ENCODE assay signal across 7 mouse cellular contexts in the genomic region with DNA sequence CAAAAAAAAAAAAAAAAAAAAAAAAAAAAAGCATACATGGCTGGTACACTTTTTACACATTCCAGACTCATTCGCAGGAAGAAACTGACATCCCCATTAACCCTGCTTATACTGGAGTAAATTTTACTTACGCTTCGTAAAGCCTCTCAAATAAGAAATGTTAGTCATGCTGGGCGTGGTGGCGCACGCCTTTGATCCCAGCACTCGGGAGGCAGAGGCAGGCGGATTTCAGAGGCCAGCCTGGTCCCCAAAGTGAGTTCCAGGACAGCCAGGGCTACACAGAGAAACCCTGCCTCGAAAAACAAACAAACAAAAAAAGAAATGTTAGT. TPM values are rescaled to one million over a fixed set of nuclear protein-coding genes. Genes with fewer than 3 reads are reported as not detected.
DNase-seq lines count a peak whose midpoint lies in the region; ATAC-seq and TF ChIP-seq lines count a peak whose summit lies in the region.
"Not testable (repeated sequence)": the region's sequence is repeated elsewhere in the genome, so short reads cannot be mapped to it uniquely, and the experiment has no call there.

No protein-coding gene starts in this region.

- TF ChIP-seq EP300 in lung, postnatal 0 days (IDR thresholded peaks at IDR 0.05): not testable (repeated sequence)

- not testable (repeated sequence) for H3K27ac ChIP-seq in brown adipose tissue, adult 24 weeks (replicated peaks; ENCODE audit: low read depth, low read length); neural tube, embryonic 12.5 days
- peak overlapping the region; percentile 54; the same call in 1 of the 2 replicates for H3K27ac ChIP-seq in forebrain, embryonic 11.5 days (ENCODE audit: low read depth, low read length)
- peak overlapping the region; percentile 80 for H3K27ac ChIP-seq in heart, embryonic 15.5 days
- peak overlapping the region; percentile 72 for H3K27ac ChIP-seq in intestine, embryonic 16.5 days (ENCODE audit: low read length)
- H3K27ac ChIP-seq in limb, embryonic 15.5 days: peak overlapping the region; percentile 92
- peak overlapping the region; percentile 84; the same call in 1 of the 2 replicates for H3K27ac ChIP-seq in lung, postnatal 0 days (ENCODE audit: low read length)

- not testable (repeated sequence) for DNase-seq in forebrain, embryonic 11.5 days (ENCODE audit: low spot score); lung, postnatal 0 days (ENCODE audit: low spot score)

- H3K4me1 ChIP-seq in brown adipose tissue, adult 24 weeks (ENCODE audit: control insufficient read depth, insufficient read depth, insufficient read length, low read length); forebrain, embryonic 11.5 days (replicated peaks; ENCODE audit: control insufficient read depth, insufficient read depth, low read length); lung, postnatal 0 days (ENCODE audit: insufficient read depth, low read depth, low read length): not testable (repeated sequence)
- peaks cover 52% of the 10 kb centered on the region for H3K4me1 ChIP-seq in heart, embryonic 15.5 days (replicated peaks)
- H3K4me1 ChIP-seq in intestine, embryonic 16.5 days (ENCODE audit: control insufficient read depth, insufficient read depth, low read length): peaks cover 26% of the 10 kb centered on the region
- H3K4me1 ChIP-seq in limb, embryonic 15.5 days: peaks cover 42% of the 10 kb centered on the region
- H3K4me1 ChIP-seq in neural tube, embryonic 12.5 days: peaks cover 32% of the 10 kb centered on the region

- not testable (repeated sequence) for H3K27me3 ChIP-seq in forebrain, embryonic 11.5 days (ENCODE audit: control insufficient read depth, insufficient read depth, low read length); heart, embryonic 15.5 days; intestine, embryonic 16.5 days (replicated peaks; ENCODE audit: control insufficient read depth, insufficient read depth, low read length); limb, embryonic 15.5 days; lung, postnatal 0 days (replicated peaks; ENCODE audit: insufficient read depth, low read length); neural tube, embryonic 12.5 days (replicated peaks)

- H3K4me2 ChIP-seq in forebrain, embryonic 11.5 days (ENCODE audit: low read depth, low read length, severe bottlenecking): peak overlapping the region; percentile 61
- H3K4me2 ChIP-seq in heart, embryonic 15.5 days: peak overlapping the region; percentile 75
- peak overlapping the region; percentile 76 for H3K4me2 ChIP-seq in intestine, embryonic 16.5 days (ENCODE audit: low read depth, low read length)
- H3K4me2 ChIP-seq in limb, embryonic 15.5 days: peak overlapping the region; percentile 74
- peak overlapping the region; percentile 83 for H3K4me2 ChIP-seq in lung, postnatal 0 days (replicated peaks; ENCODE audit: low read depth, low read length)
- H3K4me2 ChIP-seq in neural tube, embryonic 12.5 days (replicated peaks): peak overlapping the region; percentile 96

- not testable (repeated sequence) for ATAC-seq in forebrain, embryonic 11.5 days (replicated peaks; ENCODE audit: low FRiP score); heart, embryonic 15.5 days (replicated peaks; ENCODE audit: insufficient number of reproducible peaks, insufficient read depth, low FRiP score, low read depth); intestine, embryonic 16.5 days; limb, embryonic 15.5 days (ENCODE audit: insufficient number of reproducible peaks, low FRiP score, low TSS enrichment, low read depth); lung, postnatal 0 days; neural tube, embryonic 12.5 days (ENCODE audit: low FRiP score, low read depth)

- not testable (repeated sequence) for TF ChIP-seq CTCF in lung, postnatal 0 days (IDR thresholded peaks at IDR 0.05)

- peak overlapping the region; percentile 62 for H3K4me3 ChIP-seq in brown adipose tissue, adult 24 weeks (ENCODE audit: insufficient read depth, low read depth, low read length)
- peak overlapping the region; percentile 81 for H3K4me3 ChIP-seq in forebrain, embryonic 11.5 days (ENCODE audit: low read depth, low read length)
- H3K4me3 ChIP-seq in heart, embryonic 15.5 days: peak overlapping the region; percentile 83
- H3K4me3 ChIP-seq in intestine, embryonic 16.5 days (ENCODE audit: low read length): peak overlapping the region; percentile 61
- H3K4me3 ChIP-seq in limb, embryonic 15.5 days: peak overlapping the region; percentile 89
- H3K4me3 ChIP-seq in lung, postnatal 0 days (ENCODE audit: low read depth, low read length): peak overlapping the region; percentile 86
- H3K4me3 ChIP-seq in neural tube, embryonic 12.5 days: peak overlapping the region; percentile 76

- H3K9me3 ChIP-seq in forebrain, embryonic 11.5 days (ENCODE audit: control insufficient read depth, low read length); heart, embryonic 15.5 days (replicated peaks); intestine, embryonic 16.5 days (ENCODE audit: control insufficient read depth, low read length); limb, embryonic 15.5 days; lung, postnatal 0 days (ENCODE audit: low read length); neural tube, embryonic 12.5 days: not testable (repeated sequence)

- H3K36me3 ChIP-seq in forebrain, embryonic 11.5 days (ENCODE audit: control insufficient read depth, insufficient read depth, low read length): peaks cover 26% of the 10 kb centered on the region
- H3K36me3 ChIP-seq in heart, embryonic 15.5 days: peaks cover 26% of the 10 kb centered on the region
- peaks cover 16% of the 10 kb centered on the region for H3K36me3 ChIP-seq in intestine, embryonic 16.5 days (ENCODE audit: control insufficient read depth, insufficient read depth, low read length)
- H3K36me3 ChIP-seq in limb, embryonic 15.5 days: peaks cover 31% of the 10 kb centered on the region
- 0 out of 2 replicates have a peak, but pooled peaks cover 18% of the 10 kb centered on the region for H3K36me3 ChIP-seq in lung, postnatal 0 days (ENCODE audit: insufficient read depth, low read length)
- peaks cover 31% of the 10 kb centered on the region for H3K36me3 ChIP-seq in neural tube, embryonic 12.5 days

- WGBS in forebrain, embryonic 11.5 days: 55% methylated on average over 9 of the region's 9 CpGs
- 45% methylated on average over 9 of the region's 9 CpGs for WGBS in heart, embryonic 15.5 days
- 29% methylated on average over 9 of the region's 9 CpGs for WGBS in intestine, embryonic 16.5 days
- WGBS in limb, embryonic 15.5 days: 39% methylated on average over 9 of the region's 9 CpGs
- 36% methylated on average over 9 of the region's 9 CpGs for whole genome bisulfite sequencing in lung, postnatal 0 days
- 42% methylated on average over 9 of the region's 9 CpGs for whole genome bisulfite sequencing in neural tube, embryonic 12.5 days

- peak overlapping the region; percentile 94 for H3K9ac ChIP-seq in forebrain, embryonic 11.5 days (ENCODE audit: low read length)
- 0 out of 2 replicates have a peak overlapping the region, but pooled peaks have one; percentile 51 for H3K9ac ChIP-seq in heart, embryonic 15.5 days
- peak overlapping the region; percentile 68 for H3K9ac ChIP-seq in intestine, embryonic 16.5 days (ENCODE audit: low read depth, low read length)
- H3K9ac ChIP-seq in limb, embryonic 15.5 days: peak overlapping the region; percentile 35; the same call in 1 of the 2 replicates
- H3K9ac ChIP-seq in lung, postnatal 0 days (replicated peaks; ENCODE audit: low read depth): 0 out of 2 replicates have a peak overlapping the region, but pooled peaks have one; percentile 96
- not testable (repeated sequence) for H3K9ac ChIP-seq in neural tube, embryonic 12.5 days

RNA-seq across cellular contexts. Expression of a gene that starts 0.5 kb away (rescaled TPM):
- not detected in 2 replicates for polyA plus RNA-seq in brown adipose tissue, adult 24 weeks (2012; ENCODE audit: insufficient read depth, insufficient read length, missing spikeins)
- polyA plus RNA-seq in forebrain, embryonic 11.5 days (2014; fragmentation: Nextera tagmentation; extraction: Ambion mirVana): not detected in 2 replicates
- polyA plus RNA-seq in heart, embryonic 15.5 days (2015; fragmentation: Nextera tagmentation; extraction: Ambion mirVana): not detected in 2 replicates
- polyA plus RNA-seq in intestine, embryonic 16.5 days (2015; fragmentation: Nextera tagmentation; extraction: Ambion mirVana): not detected in 2 replicates
- polyA plus RNA-seq in limb, embryonic 15.5 days (2015; fragmentation: Nextera tagmentation; extraction: Ambion mirVana): not detected in 2 replicates
- not detected in 2 replicates for polyA plus RNA-seq in lung, postnatal 0 days (2015; fragmentation: Nextera tagmentation; extraction: Ambion mirVana)
- polyA plus RNA-seq in neural tube, embryonic 12.5 days (2016; fragmentation: Nextera tagmentation; extraction: Ambion mirVana): not detected in 2 replicates

RNA-seq across cellular contexts. Expression of a gene that starts 0.9 kb away (rescaled TPM):
- polyA plus RNA-seq in brown adipose tissue, adult 24 weeks (2012; ENCODE audit: insufficient read depth, insufficient read length, missing spikeins): 671 and 765 TPM in 2 replicates
- 803 and 835 TPM in 2 replicates for polyA plus RNA-seq in forebrain, embryonic 11.5 days (2014; fragmentation: Nextera tagmentation; extraction: Ambion mirVana)
- 506 and 536 TPM in 2 replicates for polyA plus RNA-seq in heart, embryonic 15.5 days (2015; fragmentation: Nextera tagmentation; extraction: Ambion mirVana)
- polyA plus RNA-seq in intestine, embryonic 16.5 days (2015; fragmentation: Nextera tagmentation; extraction: Ambion mirVana): 853 and 934 TPM in 2 replicates
- polyA plus RNA-seq in limb, embryonic 15.5 days (2015; fragmentation: Nextera tagmentation; extraction: Ambion mirVana): 793 and 967 TPM in 2 replicates
- 627 and 659 TPM in 2 replicates for polyA plus RNA-seq in lung, postnatal 0 days (2015; fragmentation: Nextera tagmentation; extraction: Ambion mirVana)
- polyA plus RNA-seq in neural tube, embryonic 12.5 days (2016; fragmentation: Nextera tagmentation; extraction: Ambion mirVana): 639 and 684 TPM in 2 replicates

RNA-seq across cellular contexts. Expression of a gene that starts 12.2 kb away (rescaled TPM):
- polyA plus RNA-seq in brown adipose tissue, adult 24 weeks (2012; ENCODE audit: insufficient read depth, insufficient read length, missing spikeins): 68.4 and 69.5 TPM in 2 replicates
- polyA plus RNA-seq in forebrain, embryonic 11.5 days (2014; fragmentation: Nextera tagmentation; extraction: Ambion mirVana): 50.5 and 56.8 TPM in 2 replicates
- polyA plus RNA-seq in heart, embryonic 15.5 days (2015; fragmentation: Nextera tagmentation; extraction: Ambion mirVana): 132 and 145 TPM in 2 replicates
- 56.6 and 57.4 TPM in 2 replicates for polyA plus RNA-seq in intestine, embryonic 16.5 days (2015; fragmentation: Nextera tagmentation; extraction: Ambion mirVana)
- polyA plus RNA-seq in limb, embryonic 15.5 days (2015; fragmentation: Nextera tagmentation; extraction: Ambion mirVana): 84.9 and 85.0 TPM in 2 replicates
- polyA plus RNA-seq in lung, postnatal 0 days (2015; fragmentation: Nextera tagmentation; extraction: Ambion mirVana): 47.6 and 54.1 TPM in 2 replicates
- polyA plus RNA-seq in neural tube, embryonic 12.5 days (2016; fragmentation: Nextera tagmentation; extraction: Ambion mirVana): 213 and 227 TPM in 2 replicates

RNA-seq across cellular contexts. Expression of a gene that starts 19.8 kb away (rescaled TPM):
- polyA plus RNA-seq in brown adipose tissue, adult 24 weeks (2012; ENCODE audit: insufficient read depth, insufficient read length, missing spikeins): not detected in 2 replicates
- 4.7 and 5.3 TPM in 2 replicates for polyA plus RNA-seq in forebrain, embryonic 11.5 days (2014; fragmentation: Nextera tagmentation; extraction: Ambion mirVana)
- polyA plus RNA-seq in heart, embryonic 15.5 days (2015; fragmentation: Nextera tagmentation; extraction: Ambion mirVana): 0.54 and 0.82 TPM in 2 replicates
- 2.1 and 2.7 TPM in 2 replicates for polyA plus RNA-seq in intestine, embryonic 16.5 days (2015; fragmentation: Nextera tagmentation; extraction: Ambion mirVana)
- polyA plus RNA-seq in limb, embryonic 15.5 days (2015; fragmentation: Nextera tagmentation; extraction: Ambion mirVana): 2.5 and 3.4 TPM in 2 replicates
- polyA plus RNA-seq in lung, postnatal 0 days (2015; fragmentation: Nextera tagmentation; extraction: Ambion mirVana): 0.45 and 0.70 TPM in 2 replicates
- polyA plus RNA-seq in neural tube, embryonic 12.5 days (2016; fragmentation: Nextera tagmentation; extraction: Ambion mirVana): 11.6 and 13.4 TPM in 2 replicates
